Mouse (Mus musculus) left cerebral cortex, adult 9 months (tissue): Measurements from ENCODE around the gene Atp4a.

Source experiments
- DNase-seq, 2 experiments: peaks; one replicate each; pipeline ENCODE4 v3.0.0; 2022; ENCODE audit warnings: low spot score in 2 of 2

Atp4a gene

DNA sequence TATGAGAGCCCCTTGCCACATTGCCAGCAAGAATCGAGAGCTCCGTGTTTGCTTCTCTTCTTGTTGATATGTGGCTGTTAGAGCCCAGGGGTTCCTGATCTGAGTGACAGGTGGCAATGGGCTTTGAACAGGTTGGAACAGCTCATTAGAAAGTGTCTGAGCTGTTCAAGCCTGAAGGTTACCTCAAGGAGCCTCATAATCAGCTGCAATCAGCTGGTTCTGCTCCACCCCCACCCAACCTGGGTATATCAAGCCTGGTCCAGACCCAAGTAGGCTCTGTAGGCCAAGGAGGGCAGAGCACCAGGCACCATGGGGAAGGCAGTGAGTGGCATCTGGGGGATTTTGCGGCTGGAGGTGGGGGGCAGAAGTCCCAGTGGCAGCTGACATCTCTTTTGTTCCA lies at the start of gene Atp4a:
Atp4a (plus strand) TSS at position 268 of the 400 bp plus-strand sequence.
- DNase-seq, result no peak

DNA sequence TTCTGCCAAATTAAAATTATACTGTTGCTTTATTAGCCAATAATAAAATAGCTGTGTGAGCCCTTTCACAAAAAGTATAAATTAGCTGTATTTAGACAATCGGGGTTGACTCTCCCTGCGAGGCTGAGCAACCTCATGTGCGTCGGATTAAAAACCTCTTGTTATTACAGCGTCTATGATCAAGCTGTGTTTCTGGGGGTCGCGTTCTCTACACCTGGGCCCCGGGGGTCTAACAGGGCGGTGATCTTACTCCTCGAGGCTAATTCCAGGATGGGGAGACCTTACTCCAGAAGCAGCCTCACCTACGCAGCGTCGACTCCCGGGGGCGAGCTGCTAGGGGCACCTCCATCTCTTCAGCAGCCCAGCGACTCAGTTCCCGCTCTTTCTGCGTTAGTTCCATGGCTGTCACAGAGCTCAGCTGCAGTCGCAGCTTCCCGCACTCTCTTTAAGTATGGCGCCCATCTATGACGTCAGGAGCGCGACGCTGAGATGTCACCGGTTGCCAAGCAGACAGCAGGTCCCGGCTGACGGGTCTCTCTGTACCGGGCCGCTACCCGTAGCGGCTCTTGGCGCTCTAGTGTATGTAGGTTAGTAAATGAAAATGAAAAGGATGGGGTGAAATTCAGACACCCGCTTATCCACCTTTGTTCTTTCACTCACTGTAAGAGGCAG lies 47.3 kb upstream of the Atp4a start, which contains the start of gene Haus5:
Haus5 (minus strand) TSS at position 466 of the 672 bp plus-strand sequence.
- DNase-seq, result peak; percentile 77 to 95

DNA sequence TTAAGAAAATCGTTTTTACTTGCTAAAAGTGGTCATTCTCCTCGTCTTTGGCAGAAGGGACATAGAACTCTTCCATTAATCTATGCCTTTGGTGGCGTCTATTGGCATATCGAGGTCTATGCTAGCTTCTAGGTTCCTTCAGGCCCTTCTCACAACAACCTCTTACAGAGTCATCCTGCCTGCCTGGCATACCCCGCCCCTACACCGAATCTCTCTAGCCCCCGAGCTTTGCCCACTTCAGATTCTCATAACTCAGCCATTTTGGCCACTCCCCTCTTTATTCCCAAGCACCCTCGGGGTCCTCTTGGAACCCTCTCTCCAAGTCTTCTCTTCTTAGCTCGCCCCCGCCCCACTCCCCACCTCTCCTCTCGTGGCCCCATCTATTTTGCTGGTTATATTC lies 46.7 kb upstream of the Atp4a start:
- DNase-seq, result no peak

DNA sequence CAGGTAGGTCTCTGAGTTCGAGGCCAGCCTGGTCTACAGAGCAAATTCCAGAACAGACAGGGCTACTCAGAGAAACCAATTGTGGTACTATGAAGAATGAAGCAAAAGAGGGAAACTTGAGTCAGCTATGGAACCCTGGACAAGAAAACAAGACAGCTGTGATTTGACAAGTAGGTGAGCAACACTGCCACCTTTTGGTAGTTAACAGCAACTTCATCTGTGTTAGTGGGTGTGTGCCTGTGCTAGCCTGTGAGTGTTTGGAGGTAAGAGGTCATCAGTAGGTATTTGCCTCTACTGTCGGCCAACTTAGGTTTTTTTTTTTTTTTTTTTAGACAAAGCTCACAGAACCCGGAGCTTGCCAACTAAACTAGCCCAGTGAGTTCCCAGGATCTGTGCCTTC lies 42.8 kb upstream of the Atp4a start:
- DNase-seq, result no peak

DNA sequence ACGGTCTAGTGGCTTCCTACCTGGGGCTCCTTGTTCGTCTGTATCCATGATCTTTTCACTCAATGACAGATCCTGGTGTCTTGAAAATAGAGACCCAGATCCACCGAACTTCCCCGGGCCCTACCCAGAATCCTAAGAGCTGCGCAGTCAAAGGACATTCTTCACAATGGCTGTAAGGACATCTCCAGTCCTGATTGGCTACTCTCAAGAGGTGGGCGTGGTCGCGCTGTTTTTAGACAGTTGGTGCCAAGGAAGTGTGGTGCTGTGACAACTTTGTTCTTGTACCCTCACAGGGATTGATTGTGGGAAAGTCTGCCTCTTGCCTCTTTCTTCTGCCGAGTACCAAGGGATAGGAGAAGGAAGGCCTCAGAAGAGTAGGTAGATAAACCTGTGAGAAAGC lies 40.5 kb upstream of the Atp4a start, which contains the start of gene Pmis2:
Pmis2 (minus strand) TSS at position 126 of the 400 bp plus-strand sequence.
- DNase-seq, result no peak

DNA sequence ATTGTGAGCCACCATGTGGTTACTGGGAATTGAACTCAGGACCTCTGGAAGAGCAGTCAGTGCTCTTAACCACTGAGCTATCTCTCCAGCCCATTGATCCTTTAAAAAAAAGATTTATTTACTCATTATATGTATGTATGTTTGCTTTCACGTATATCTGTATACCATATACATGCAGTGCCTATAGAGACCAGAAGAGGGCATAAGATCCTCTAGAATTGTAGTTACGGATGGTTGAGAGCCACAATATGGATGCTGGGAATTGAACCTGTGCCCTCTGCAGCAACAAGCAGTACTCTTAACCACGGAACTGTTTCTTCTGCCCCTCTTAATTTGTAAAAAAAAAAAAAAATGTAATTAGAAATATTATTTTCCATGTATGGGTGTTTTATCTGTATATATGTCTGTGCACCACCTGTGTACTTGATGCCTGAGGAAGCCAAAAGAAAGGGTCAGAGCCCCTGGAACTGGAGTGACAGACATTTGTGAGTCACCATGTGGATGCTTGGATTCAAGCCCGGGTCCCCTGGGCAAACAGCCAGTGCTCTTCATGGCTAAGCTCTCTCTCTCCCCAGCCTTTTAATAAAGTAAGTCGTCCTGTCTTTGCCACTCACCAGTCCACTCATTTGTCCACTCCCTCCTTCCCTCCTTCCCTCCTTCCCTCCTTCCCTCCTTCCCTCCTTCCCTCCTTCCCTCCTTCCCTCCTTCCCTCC lies 33.6 kb upstream of the Atp4a start:
- no peak for DNase-seq

- DNase-seq, result no peak
These were observed 30.1 kb upstream of the Atp4a start for GRCm38 (mm10) chr7:30681897-30682296.

DNA sequence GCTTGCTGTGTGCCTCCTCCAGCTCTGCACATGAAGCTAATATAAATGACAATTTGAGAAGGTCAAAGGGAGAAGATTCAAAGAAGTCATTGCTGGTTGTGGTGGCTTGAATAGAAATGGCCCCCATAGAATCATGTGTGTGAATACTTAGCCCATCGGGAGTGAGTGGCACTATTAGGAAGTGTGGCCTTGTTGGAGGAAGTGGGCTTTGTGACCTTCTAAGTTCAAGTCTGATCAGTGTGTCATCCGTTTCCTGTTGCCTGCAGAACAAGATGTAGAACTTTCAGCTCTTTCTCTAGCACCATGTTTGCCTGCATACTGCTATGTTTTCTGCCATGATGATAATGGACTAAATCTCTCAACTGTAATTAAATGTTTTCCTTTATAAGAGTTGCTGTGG lies 28.6 kb upstream of the Atp4a start:
- DNase-seq, result no peak

DNA sequence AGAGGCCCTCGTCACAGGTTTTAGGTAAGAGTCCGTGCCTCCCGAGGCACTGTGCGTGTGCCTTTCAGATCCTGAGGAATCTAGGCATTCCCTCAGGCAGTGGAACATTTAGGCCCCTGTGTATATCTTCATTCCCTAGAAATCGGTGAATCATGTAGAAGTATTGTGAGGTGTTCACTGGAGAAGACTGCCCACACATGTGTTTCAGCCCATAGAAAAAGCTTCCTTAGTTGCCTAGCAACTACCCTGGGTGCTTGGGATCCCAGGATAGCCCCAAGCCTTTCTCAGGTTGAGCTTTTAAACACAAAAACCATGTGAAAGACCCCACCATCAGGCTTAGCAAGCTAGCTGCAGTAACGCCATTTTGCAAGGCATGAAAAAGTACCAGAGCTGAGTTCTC lies 23.7 kb upstream of the Atp4a start:
- peak in 1 of 2 experiments; percentile 10 for DNase-seq

GRCm38 (mm10) chr7:30698101-30698500 lies 13.9 kb upstream of the Atp4a start:
- no peak for DNase-seq

- no peak for DNase-seq
These were observed 13.4 kb upstream of the Atp4a start, which contains the start of gene 2200002J24Rik for GRCm38 (mm10) chr7:30698589-30698988. Gene 2200002J24Rik (plus strand): TSS chr7:30698926.

DNA sequence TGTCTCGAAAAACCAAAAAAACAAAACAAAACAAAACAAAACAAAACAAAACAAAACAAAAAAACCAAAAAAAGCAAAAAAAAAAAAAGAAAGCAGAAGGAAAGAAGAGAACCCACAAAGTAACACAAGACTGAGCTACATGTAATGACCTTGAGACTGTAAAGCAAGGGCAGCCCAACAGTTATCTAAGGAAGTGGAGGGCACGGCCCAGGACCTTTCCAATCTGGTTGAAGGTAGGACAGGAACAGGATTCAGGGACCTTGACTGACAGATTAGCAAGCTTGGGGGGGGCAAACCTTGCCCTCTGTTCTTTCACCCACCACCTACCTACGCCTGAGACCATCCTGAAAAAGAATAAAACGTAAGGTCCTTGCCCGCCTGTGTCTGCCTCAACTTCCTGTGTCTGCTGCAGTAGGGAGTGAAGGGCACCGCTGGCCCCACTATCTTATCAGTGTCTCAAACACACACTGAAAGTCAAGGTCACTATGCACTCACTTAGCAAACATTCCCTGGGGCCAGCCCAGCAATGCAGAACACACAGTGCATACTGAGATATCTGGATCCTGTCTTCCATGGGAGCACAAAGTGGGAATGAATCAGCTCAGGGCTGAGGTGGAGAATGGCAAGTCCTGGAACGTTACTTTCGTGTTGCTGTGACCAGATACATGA lies 5.7 kb upstream of the Atp4a start:
- no peak for DNase-seq

DNA sequence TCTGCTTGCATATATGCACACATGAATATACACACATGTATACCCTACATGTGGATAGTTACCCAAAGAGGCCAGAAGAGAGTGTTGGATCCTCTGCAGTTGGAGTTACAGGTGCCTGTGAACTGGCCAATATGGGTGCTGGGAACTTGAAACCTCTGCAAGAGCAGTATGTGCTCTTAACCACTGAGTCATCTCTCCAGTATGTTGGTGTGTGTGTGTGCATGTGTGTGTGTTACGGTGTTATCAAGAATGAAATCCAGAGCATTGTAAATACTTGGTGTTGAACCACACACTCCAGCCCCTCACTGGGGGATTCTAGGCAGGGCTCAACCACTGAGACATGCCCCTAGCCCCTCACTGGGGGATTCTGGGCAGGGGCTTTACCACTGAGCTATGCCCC lies 4.6 kb upstream of the Atp4a start:
- DNase-seq, result no peak

GRCm38 (mm10) chr7:30717006-30717715 lies 5.2 kb downstream of the Atp4a start:
- peak in 1 of 2 experiments; percentile 64 for DNase-seq

- no peak for DNase-seq
These were observed 5.7 kb downstream of the Atp4a start for GRCm38 (mm10) chr7:30717716-30718046.

- no peak for DNase-seq
These were observed 7.7 kb downstream of the Atp4a start for GRCm38 (mm10) chr7:30719669-30720068.

GRCm38 (mm10) chr7:30721286-30721685 lies 9.3 kb downstream of the Atp4a start:
- DNase-seq, result no peak

DNA sequence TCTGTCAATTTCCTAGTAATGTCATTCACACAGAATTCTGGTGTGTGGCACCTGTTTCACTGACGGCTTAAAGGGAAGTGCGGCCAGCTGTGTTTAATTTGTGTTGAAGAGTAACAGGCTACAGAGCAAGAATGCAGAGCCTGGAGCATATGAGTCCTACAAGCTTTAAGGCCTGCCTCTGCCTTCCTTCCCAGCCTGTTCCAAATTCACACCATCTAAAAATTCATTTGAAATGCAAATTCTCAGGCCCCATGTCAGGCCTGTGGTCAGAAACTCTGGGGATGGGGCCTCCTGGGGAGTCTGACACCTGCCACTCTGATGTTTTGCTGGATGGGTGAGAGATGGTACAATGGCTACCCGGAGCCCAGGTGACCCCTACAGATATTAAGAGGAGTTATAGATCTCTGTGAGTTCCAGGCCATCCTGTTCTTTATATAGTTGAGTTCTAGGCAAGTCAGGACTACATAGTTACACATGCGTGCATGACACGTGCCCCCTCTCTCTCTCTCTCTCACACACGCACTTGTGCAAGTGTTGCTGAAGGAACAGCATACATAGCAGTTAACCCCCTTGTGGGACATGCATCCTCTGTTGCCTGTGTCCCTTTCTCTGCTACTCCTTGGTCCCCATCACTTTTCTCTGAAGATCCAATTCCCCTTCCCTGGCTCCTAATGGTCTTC lies 11.4 kb downstream of the Atp4a start:
- DNase-seq, result no peak

DNA sequence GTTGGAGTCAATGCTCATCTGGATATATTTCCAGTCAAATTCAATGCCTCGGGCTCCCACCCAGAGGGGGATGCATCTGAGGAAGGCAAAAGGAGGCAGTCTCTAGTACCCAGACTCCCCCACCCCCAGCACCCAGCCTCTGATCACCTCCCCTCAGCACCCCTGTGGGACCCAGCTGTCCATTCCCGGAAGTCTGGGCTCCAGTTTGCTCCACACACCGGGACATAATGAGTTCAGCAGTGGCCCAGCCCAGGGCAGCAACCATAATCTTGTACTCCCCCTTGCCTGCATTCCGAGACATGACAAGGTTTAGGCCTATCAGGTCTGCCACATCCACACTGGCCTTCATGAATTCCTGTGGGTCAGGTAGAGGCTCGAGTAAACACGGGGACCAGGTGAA lies 16.2 kb downstream of the Atp4a start:
- no peak for DNase-seq

DNA sequence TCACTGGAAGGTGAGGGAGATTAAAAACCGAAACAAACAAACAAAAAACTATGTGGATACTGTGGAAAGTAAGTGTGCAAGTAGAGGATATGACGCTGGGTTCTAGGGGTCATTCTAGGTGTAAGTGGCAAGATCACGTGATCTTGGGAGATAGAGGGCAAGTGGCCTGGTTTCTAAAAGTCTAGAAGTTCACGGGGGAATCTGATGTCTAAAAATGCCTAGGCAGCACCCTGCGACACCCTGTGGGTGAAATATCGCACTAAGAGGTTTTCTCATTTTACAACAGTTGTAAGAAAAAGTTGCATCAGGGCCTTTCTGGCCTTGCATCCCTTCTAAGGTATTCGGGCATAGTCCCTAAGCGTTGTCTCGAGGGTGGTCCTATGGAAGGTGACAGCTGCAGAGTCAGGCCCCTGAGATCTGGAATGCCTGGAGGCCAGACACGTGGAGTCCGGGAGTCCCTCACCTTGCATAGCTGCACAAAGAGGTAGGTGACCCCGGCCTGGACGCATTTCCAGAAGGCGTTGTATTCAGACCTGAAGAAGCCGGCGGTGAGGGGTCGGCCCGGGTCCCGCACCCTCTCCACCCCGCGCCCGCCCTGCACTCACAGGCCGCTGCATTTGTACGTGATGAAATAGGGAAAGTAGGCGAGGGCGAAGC lies 16.9 kb downstream of the Atp4a start:
- no peak for DNase-seq
